Mouse (Mus musculus) cerebellum, postnatal 36 days (tissue): ENCODE measurements around the gene Cdc37.
"Not testable (repeated sequence)": the region's sequence is repeated elsewhere in the genome, so short reads cannot be mapped to it uniquely, and the experiment has no call there.

ENCODE experiments used
- DNase-seq, 2 experiments: peaks; one replicate each; pipeline ENCODE4 v3.0.0; 2021 to 2022; ENCODE audit warnings: mixed read lengths in 2 of 2

Gene Cdc37

DNA sequence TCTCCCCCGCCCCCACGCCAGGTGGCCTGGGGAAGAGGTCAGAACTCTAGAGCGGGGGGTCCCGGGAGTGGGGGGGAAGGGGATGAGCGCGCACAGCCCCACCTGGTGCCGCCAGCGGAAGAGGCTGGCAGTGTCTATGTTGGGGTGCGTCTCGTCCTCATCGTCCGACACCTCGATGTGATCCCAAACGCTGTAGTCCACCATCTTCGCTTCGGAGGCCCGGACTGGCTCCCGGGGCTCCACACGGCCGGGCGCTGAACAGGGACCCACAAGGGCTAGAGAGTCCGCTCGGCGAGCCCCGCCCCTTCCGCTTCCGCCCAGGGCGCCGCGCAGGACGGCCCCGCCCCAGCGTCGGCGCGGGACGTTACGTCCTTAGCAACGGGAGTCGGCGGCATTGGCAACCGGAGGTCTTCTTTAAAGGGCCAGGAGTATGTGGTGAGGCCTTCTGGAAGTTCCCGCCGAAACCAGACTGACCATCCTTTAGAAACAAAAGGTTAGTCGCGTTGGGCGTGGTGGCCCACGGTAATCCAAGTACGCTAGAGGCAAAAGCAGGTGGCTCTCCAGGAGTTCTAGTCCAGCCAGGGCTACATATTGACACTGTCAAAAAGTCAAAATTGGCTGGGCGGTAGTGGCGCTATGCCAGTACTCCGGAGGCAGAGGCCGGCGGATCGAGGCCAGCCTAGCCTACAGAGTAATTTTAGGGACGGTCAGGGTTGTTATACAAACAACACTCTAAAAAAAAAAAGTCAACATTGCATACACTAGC lies at the start of gene Cdc37:
Gene Cdc37 (minus strand): TSS at position 329 of the 766 bp plus-strand sequence.
- DNase-seq: peak; percentile 92 to 94

- no peak for DNase-seq
Observed at GRCm38 (mm10) chr9:21198960-21199359, 49.2 kb upstream of the Cdc37 start.

DNA sequence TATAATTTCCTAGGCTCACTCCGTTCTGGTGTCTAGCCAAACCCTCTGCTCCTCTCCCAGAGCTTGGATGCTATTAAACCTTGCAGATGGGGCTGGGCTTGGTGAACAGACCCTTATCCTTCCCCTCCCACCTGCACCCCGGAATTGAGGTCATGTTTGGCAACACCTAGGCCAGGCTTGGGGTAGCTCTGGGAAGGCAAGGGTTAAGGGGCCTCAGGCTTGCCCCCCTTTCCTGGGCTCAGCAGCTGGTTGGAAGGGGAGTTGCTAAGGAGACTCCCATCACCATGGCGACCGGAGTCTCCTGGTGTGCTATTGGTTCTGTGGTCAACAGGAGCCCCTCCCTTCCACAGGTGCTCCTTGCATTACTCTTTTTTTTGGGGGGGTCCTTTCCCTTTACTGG lies 48.2 kb upstream of the Cdc37 start:
- no peak for DNase-seq

DNA sequence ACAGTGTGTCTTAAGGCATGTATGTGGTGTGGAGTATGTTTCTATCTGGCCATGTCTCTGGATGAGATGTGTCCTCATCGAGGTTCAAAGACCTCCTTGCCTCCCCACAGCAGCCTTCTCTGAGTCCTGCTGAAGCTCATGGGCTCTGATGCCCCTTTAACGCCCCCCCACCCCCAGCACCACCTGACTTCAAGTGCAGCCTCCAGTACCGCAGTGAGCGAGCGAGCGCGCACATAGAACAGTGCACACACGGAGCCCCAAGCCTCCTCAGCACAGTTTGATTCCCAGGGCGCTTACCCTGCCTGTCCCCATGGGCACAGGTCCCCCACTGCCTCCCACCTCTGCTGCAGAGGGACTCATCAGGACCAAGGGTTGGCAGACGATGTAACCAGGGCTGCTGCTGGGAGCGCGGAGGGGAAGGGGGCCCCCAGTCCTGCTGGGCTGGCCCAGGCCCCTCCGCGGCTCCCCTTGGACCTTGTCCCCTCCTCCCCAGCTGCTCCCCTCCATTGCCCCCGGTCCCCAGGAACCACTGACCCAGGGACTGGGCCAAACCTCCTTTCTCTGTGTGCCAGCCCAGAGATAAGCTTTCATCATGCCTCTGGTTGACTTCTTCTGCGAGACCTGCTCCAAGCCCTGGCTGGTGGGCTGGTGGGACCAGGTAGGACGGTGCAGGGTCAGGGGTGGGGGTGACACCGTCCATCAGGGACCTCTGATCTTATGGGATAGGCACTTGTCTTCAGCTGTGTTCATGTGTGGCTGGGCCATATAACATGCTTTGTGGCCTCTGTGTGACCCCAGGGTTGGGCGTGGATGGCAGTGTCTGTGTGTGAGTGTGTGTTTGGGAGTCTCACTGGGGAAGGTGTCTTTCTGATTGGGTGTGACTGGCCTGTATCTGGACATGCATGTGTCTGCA lies 47.0 kb upstream of the Cdc37 start:
- peak; percentile 69 to 72 for DNase-seq

DNA sequence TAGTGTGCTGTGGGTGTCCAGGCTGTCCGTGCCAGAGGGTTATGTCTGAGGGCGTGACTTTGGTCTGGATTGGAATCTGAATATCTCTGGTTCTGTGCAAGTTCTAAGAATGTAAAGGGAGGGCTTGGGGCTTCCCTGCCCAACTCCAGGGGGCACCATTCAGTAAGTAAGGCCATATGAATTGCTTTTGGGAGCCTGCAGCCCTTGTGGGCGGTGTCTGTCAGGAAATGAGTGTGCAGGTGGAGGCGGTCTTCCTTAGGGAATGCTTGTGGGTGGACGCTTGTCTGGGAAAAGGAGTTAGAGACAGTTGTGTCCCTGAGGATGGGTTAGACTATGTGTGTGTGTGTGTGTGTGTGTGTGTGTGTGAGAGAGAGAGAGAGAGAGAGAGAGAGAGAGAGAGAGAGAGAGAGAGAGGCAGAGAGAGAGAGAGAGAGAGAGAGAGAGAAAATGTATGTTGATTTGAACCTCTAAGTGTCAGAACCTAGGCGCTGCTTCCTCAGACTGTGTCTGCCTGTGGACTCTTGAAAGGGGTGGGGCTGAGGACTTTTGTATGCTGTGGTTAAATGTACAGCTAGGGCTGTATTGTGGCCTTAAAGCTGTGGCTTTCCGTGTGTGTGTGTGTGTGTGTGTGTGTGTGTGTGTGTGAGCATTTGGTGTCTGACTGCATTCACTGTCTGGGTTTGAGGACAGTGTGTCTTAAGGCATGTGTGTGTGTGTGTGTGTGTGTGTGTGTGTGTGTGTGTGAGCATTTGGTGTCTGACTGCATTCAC lies 46.1 kb upstream of the Cdc37 start:
- DNase-seq: not testable (repeated sequence)

DNA sequence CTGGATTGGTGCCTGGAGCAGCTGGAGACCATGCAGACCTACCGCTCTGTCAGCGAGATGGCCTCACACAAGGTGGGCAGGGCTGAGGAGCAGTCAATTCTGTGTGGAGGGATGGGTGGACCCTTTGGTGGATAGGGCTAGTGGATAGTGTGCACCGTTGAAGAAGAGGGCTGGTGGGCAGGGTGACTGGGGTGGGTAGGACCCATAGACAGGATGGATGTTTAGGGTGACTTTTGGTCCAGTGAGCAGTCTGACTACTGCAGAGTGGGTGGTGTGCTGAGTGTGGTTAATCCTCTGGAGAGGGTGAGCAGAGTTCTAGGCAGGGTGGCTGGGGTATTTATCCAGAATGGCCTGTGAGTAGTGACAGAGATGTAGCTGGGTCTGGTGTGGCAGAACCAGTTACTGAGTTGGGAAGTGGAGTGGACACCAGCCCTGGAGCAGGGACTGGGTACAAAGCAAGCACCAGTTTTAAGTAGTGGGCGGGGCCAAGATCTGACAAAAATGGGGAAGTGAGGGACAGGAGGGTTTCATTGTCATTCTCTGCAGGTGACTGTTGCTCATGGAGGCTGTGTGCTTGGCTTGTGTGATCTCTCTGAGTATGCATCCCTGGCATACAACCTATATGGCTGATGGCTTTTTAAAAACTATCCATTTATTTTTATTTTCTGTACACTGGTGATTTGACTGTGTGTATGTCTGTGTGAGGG lies 45.2 kb upstream of the Cdc37 start:
- no peak for DNase-seq

DNA sequence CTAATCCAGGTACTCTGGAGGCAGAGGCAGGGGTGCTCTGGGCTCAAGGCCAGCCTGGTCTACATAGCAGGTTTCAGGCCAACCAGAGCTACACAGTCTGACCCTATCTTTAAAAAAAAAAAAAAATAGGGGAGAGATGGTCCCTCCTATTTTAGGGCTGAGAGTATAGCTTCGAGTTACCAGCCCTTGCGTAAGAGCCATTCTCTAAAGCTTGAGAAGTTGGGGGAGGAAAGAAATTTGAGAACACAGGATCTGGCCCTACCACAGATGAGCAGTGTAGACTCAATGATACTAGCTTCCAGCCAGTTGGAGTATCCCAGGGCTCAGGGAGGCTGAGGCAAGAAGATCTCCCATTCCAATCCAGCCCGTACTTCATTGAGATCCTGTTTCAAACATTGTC lies 44.0 kb upstream of the Cdc37 start:
- no peak for DNase-seq

DNA sequence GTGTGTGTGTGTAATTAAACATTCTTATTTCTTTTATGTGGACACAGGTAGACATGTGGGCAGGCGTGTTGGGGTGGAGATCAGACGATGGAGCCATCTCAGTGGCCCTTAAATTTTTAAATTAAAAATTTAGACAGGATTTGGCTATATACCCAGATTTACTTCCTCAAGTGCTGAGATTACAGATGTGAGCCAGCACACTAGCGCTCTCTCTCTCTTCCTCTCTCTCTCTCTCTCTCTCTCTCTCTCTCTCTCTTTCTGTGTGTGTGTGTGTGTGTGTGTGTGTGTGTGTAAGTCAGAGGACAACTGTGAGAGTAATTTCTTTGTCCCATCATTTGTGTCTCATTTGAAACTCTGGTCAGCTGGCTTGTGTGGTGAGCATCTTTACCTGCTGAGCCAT lies 40.9 kb upstream of the Cdc37 start:
- DNase-seq: no peak

DNA sequence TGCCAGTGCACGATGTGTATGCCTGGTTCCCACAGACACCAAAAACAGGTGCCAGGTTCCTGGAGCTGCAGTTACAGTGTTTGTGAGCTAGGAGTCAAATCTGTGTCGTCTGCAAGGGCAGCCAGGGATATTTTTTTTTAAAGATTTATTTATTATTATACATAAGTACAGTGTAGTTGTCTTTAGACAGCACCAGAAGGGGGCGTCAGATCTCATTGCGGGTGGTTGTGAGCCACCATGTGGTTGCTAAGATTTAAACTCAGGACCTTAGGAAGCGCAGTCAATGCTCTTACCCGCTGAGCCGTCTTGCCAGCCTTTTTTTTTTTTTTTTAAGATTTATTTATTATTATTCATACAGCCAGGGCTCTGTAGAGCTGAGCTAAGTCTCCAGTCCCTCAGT lies 40.1 kb upstream of the Cdc37 start:
- DNase-seq: no peak

- DNase-seq: no peak
Observed at GRCm38 (mm10) chr9:21185436-21185835, 35.7 kb upstream of the Cdc37 start.

DNA sequence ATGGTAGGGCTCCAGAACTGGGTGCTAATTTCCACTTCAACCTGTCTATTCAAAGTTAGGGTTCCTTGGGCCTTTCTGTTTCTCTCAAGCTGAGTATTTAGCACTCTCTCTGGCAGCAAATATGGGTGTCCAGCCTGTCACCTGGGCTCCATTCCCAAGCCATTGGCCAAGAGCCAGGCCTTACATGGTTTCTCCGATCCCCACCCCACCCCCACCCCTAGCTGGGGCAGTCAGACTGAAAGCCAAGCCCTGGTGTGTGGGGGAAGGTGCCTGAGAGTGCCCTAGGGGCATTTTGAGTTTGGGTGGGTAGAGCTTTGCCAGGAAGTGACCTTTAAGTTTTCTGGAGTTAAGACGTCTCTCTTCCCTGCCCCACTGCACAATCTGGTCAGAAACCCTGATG lies 35.0 kb upstream of the Cdc37 start:
- DNase-seq: peak; percentile 74 to 81

DNA sequence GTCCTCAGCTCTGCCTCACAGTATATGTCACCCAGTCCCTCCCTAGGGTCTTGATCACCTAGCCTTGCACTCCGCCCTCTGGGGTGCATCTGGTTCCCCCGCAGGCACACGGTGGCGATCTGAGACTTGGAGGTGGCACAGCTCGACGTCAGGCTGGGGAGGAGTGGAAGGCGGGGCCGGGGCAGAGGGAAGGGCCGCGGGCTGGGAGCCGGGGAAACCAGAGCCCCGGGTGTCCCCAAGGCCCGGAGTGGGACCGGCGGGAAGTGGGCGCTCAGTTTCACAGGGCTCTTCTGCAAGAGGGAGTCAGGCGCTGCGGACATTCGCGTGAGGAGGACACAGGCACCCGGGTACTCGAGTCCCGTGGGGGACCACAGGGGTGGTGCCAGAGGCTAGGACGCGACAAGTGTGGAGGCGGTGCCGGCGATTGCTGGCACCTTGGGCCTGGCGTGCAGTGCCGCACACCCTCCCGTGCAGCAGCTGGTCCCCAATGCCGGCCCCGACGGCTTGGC lies 34.2 kb upstream of the Cdc37 start:
- DNase-seq: no peak

GRCm38 (mm10) chr9:21183421-21183820 lies 33.6 kb upstream of the Cdc37 start:
- DNase-seq: no peak

- no peak for DNase-seq
Observed at GRCm38 (mm10) chr9:21181421-21182220, 31.8 kb upstream of the Cdc37 start.

DNA sequence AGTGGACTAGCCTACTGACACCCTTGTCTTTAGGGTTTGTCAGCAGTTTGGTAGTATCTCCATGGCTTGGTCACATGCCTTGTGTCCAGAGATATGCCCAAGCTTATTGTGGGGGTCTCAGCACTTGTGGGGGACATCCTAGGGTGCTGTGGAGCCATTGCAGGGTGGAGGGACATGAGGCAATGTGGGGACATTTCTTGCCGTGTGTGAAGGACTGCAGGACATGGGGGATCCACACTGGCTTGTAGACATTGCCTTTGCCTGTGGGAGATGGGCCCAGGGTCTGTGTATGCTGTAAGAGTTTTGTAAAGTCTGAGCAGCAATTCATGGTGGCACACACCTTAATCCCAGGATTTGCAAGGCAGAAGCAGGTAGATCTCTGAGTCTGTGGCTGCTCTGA lies 31.1 kb upstream of the Cdc37 start:
- DNase-seq: no peak

- DNase-seq: no peak
Observed at GRCm38 (mm10) chr9:21180402-21180801, 30.6 kb upstream of the Cdc37 start.

DNA sequence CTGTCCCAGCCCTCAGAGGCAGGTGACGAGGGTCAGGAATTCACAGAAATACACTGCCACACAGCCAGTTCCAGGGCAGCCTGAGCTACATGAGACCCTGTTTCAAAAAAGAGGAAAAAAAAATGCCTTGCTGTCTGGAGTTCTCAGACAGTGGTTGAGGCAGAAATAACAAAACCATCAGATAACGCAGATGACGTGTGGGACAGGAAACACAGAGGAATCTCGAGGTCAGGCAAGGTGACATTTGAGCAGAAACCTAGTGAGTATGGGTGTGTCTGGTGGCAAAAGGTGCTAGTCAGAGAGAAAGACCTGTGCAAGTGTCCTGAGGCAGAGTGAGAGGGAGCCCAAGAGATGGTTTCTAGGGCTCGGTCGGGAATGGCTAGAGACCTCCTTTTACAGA lies 22.6 kb upstream of the Cdc37 start:
- DNase-seq: no peak

- DNase-seq: no peak
Observed at GRCm38 (mm10) chr9:21169157-21169556, 19.4 kb upstream of the Cdc37 start.

DNA sequence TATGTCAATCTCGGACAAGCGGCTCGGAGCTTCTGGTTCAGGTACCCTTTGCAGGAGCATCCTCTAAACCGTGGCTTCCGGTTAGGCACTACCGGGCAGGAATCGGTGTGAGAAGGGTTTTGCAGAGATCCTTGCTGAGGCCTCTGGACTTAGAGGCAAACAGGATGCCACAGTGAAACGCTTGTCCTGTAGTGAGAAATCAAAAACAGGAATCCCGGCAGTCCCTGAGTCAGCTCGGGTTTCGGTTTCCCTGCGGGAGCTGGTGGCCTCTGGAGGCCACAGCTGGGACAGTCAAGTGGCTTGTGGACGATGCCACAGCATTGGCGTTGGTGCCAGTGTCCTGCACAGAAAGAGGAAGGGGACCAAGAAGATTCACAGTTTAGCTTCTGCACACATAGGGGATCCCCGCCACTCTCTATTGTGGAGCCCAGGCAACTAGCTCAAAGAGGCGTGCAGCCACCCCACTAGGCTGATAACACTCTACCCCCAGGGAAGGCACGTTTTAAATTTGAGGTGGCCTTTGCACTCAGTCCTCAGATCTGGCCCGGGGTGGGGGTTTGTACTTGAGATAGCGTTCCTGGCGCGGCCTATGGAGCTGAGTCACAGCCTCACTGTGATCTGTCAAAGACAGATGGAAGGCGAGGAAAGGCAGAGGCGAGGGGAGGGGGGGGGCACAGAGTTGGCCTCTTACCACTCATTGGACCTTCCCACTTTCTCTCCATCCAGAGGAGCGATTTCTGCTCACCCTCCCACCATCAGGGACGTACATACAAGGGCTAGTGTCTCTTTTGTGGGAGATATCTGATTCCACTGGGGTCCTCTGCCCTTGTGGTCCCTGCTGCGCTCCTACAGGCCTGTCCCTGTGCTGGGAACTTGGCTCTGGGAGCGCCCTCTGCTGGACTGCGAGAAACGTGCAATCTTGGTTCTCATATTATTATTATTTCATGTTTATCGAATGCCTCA lies 18.7 kb upstream of the Cdc37 start:
- peak; percentile 71 to 72 for DNase-seq
